Mouse (Mus musculus) C2C12 (cell line): ENCODE data around the gene Prss12. TPM values are rescaled to one million over a fixed set of nuclear protein-coding genes. Genes with fewer than 3 reads are reported as not detected.
"Not testable (repeated sequence)": the region's sequence is repeated elsewhere in the genome, so short reads cannot be mapped to it uniquely, and the experiment has no call there.

Source experiments
- H3K27me3 ChIP-seq: one replicate; pipeline ENCODE4 v1.6.1; 2011; ENCODE audit not compliant: control insufficient read depth, insufficient read depth, insufficient read length
- H3K36me3 ChIP-seq: one replicate; pipeline ENCODE4 v1.6.1; 2011; ENCODE audit not compliant: control insufficient read depth, insufficient read depth
- H3K4me3 ChIP-seq: one replicate; pipeline ENCODE4 v1.5.1; 2011; ENCODE audit warnings: mild to moderate bottlenecking, control low read depth; ENCODE audit not compliant: poor library complexity, insufficient read depth, severe bottlenecking
- H3K79me2 ChIP-seq: one replicate; pipeline ENCODE4 v1.6.1; 2011; ENCODE audit not compliant: control insufficient read depth, insufficient read depth
- H3K79me3 ChIP-seq: one replicate; pipeline ENCODE4 v1.6.1; 2011; ENCODE audit warnings: low read depth, control low read depth
- H3ac ChIP-seq: one replicate; pipeline ENCODE3; 2011; ENCODE audit warnings: low read depth; ENCODE audit not compliant: control insufficient read depth, insufficient read length
- CEBPB ChIP-seq: IDR thresholded peaks from one replicate; pipeline ENCODE4 v1.6.1; 2011; ENCODE audit warnings: low read depth, mild to moderate bottlenecking, control low read depth, moderate library complexity
- CTCF ChIP-seq: IDR thresholded peaks from one replicate; pipeline ENCODE4 v1.5.1; 2011; ENCODE audit not compliant: control insufficient read depth, insufficient read depth, insufficient read length
- FOSL1 ChIP-seq: IDR thresholded peaks from one replicate; pipeline ENCODE4 v1.8.0; 2011; ENCODE audit warnings: mild to moderate bottlenecking, low read length; ENCODE audit not compliant: poor library complexity, insufficient read depth, severe bottlenecking
- MAX ChIP-seq: IDR thresholded peaks from one replicate; pipeline ENCODE4 v1.6.1; 2011; ENCODE audit warnings: mild to moderate bottlenecking, control low read depth
- MYOD1 ChIP-seq: IDR thresholded peaks from one replicate; pipeline ENCODE4 v1.6.1; 2011; ENCODE audit warnings: low read depth; ENCODE audit not compliant: control insufficient read depth, insufficient read length
- MYOG ChIP-seq: IDR thresholded peaks from one replicate; pipeline ENCODE4 v1.6.1; 2011; ENCODE audit not compliant: control insufficient read depth, insufficient read length; ENCODE audit errors: extremely low read depth
- USF1 ChIP-seq: IDR thresholded peaks from one replicate; pipeline ENCODE4 v1.6.1; 2011; ENCODE audit warnings: low read depth, mild to moderate bottlenecking, control low read depth, moderate library complexity
- polyA plus RNA-seq: library from polyadenylated mRNA; unstranded; fragments of >200 nt; fragmentation: generic; extraction: Trizol; gene quantifications from one replicate; pipeline ENCODE4 v1.2.1, GENCODE M21; 2012; ENCODE audit warnings: missing spikeins

Gene Prss12
- polyA plus RNA-seq, 1 experiment, result 0.30 TPM

- H3K36me3 ChIP-seq, result no peaks in the 10 kb centered on the region
- no peak overlapping the region for H3ac ChIP-seq
- no peaks in the 10 kb centered on the region for H3K79me3 ChIP-seq
- no peaks in the 10 kb centered on the region for H3K79me2 ChIP-seq
- no peaks in the 10 kb centered on the region for H3K27me3 ChIP-seq
- TF ChIP-seq CEBPB, result no peak
- TF ChIP-seq MAX, result no peak
- no peak for TF ChIP-seq CTCF
- TF ChIP-seq MYOD1, result no peak
- TF ChIP-seq USF1, result no peak
- TF ChIP-seq FOSL1, result no peak
- no peak for TF ChIP-seq MYOG
- no peak overlapping the region for H3K4me3 ChIP-seq
Observed at GRCm38 (mm10) chr3:123495088-123495487, 48.4 kb downstream of the Prss12 start.

GRCm38 (mm10) chr3:123498787-123499186 lies 52.1 kb downstream of the Prss12 start:
- Histone ChIP-seq H3K27me3 (no peaks in the 10 kb centered on the region), H3K79me3 (no peaks in the 10 kb centered on the region), H3ac (no peak overlapping the region), H3K36me3 (no peaks in the 10 kb centered on the region), H3K79me2 (no peaks in the 10 kb centered on the region), H3K4me3 (no peak overlapping the region)
- TF ChIP-seq CEBPB (no peak), USF1 (no peak), MYOD1 (no peak), MAX (no peak), MYOG (no peak), FOSL1 (no peak), CTCF (no peak)

- H3K27me3 ChIP-seq, H3K4me3 ChIP-seq, H3K79me2 ChIP-seq, H3K79me3 ChIP-seq, H3ac ChIP-seq: not testable (repeated sequence)
- peaks cover 19% of the 10 kb centered on the region for H3K36me3 ChIP-seq
Observed at GRCm38 (mm10) chr3:123501798-123502197, 55.1 kb downstream of the Prss12 start.

GRCm38 (mm10) chr3:123503943-123504342 lies 57.2 kb downstream of the Prss12 start:
- H3K36me3 ChIP-seq, result peaks cover 30% of the 10 kb centered on the region
- peaks cover 16% of the 10 kb centered on the region for H3K79me2 ChIP-seq

GRCm38 (mm10) chr3:123504783-123505182 lies 58.1 kb downstream of the Prss12 start:
- H3K79me3 ChIP-seq, result peaks cover 16% of the 10 kb centered on the region
- TF ChIP-seq USF1 (no peak), CEBPB (no peak), CTCF (no peak), MYOD1 (no peak), MAX (no peak), FOSL1 (no peak), MYOG (no peak)

More at GRCm38 (mm10) chr3:123503943-123504342, 57.2 kb downstream of the Prss12 start:
- Histone ChIP-seq H3K4me3 (no peak overlapping the region), H3ac (no peak overlapping the region), H3K27me3 (no peaks in the 10 kb centered on the region), H3K79me3 (peaks cover 16% of the 10 kb centered on the region)
- TF ChIP-seq USF1, result no peak
- TF ChIP-seq FOSL1, result no peak
- no peak for TF ChIP-seq CEBPB
- TF ChIP-seq MYOG, result no peak
- no peak for TF ChIP-seq MYOD1
- TF ChIP-seq MAX, result no peak
- no peak for TF ChIP-seq CTCF

GRCm38 (mm10) chr3:123505778-123506667 lies 59.3 kb downstream of the Prss12 start:
- TF ChIP-seq MYOD1 (no peak), CEBPB (no peak), MAX (no peak), FOSL1 (no peak), CTCF (no peak), MYOG (no peak), USF1 (no peak)
- Histone ChIP-seq H3K79me3 (peaks cover 16% of the 10 kb centered on the region), H3K4me3 (peak overlapping the region; percentile 84), H3K27me3 (no peaks in the 10 kb centered on the region), H3ac (no peak overlapping the region), H3K79me2 (peaks cover 16% of the 10 kb centered on the region), H3K36me3 (peaks cover 30% of the 10 kb centered on the region)

More at GRCm38 (mm10) chr3:123504783-123505182, 58.1 kb downstream of the Prss12 start:
- Histone ChIP-seq H3K27me3 (no peaks in the 10 kb centered on the region), H3K79me2 (peaks cover 16% of the 10 kb centered on the region), H3ac (no peak overlapping the region), H3K36me3 (peaks cover 30% of the 10 kb centered on the region), H3K4me3 (no peak overlapping the region)
